Mouse (Mus musculus): ENCODE data around the gene Mettl24.

GRCm38 (mm10) chr10:40686976-40687375, 3.9 kb downstream of the Mettl24 start:
- TF ChIP-seq POLR2A (IDR thresholded peaks at IDR 0.05; ENCODE audit: low read depth, low read length) (no peak), CTCF (conservative IDR thresholded peaks at IDR 0.05; ENCODE audit: insufficient read depth, insufficient read length, low read depth, low read length) (no peak)

All from kidney, adult 2 months (tissue).